Mouse (Mus musculus) small intestine, adult 2 months (tissue): ENCODE data around the gene Vti1a.

Experiments used
- CTCF ChIP-seq: fragments of 200-500 bp; IDR thresholded peaks from 2 replicates; pipeline ENCODE4 v1.5.1; 2012; ENCODE audit warnings: low read depth, mild to moderate bottlenecking, control low read depth, inconsistent platforms, low read length, moderate library complexity, mixed read lengths; ENCODE audit not compliant: insufficient replicate concordance, insufficient read length; ENCODE audit errors: extremely low read depth
- POLR2A ChIP-seq: fragments of 200-500 bp; IDR thresholded peaks from 2 replicates; pipeline ENCODE4 v1.6.1; 2012; ENCODE audit warnings: low read depth, mild to moderate bottlenecking, control low read depth, inconsistent platforms, low read length, moderate library complexity

GRCm38 (mm10) chr19:55290621-55291270 lies 25.3 kb upstream of the Vti1a start:
- no peak for TF ChIP-seq CTCF
- no peak for TF ChIP-seq POLR2A
